Mouse (Mus musculus) CD4-positive naive resting alpha-beta T cell, adult 57 days (primary cell): ENCODE measurements around the gene Calr4. TPM values are rescaled to one million over a fixed set of nuclear protein-coding genes. Genes with fewer than 3 reads are reported as not detected.

Source experiments
- total RNA-seq: library from RNA; stranded (reverse); gene quantifications from one replicate; pipeline ENCODE4 v1.2.4, GENCODE M21; 2023

The Calr4 gene
- not detected for total RNA-seq

DNA sequence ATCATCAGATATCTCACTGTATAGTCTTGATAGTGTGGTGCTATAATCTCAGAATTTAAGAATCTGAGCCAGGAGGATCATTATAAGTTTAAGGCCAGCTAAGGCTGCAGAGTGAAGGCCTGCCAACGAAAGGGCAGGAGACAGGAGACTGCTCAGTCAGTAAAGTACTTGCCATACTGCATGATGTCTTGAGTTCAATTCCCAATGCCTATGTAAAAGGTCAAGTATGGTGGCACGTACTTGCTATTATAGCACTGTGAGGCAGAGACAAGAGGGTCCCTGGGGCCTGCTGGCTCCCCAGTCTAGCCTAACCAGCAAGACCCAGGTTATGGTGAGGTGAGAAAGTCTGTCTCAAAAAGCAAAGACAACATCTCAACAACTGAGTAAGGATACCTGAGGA lies at the start of gene Calr4:
Calr4 (plus strand) TSS at position 301 of the 400 bp plus-strand sequence.

DNA sequence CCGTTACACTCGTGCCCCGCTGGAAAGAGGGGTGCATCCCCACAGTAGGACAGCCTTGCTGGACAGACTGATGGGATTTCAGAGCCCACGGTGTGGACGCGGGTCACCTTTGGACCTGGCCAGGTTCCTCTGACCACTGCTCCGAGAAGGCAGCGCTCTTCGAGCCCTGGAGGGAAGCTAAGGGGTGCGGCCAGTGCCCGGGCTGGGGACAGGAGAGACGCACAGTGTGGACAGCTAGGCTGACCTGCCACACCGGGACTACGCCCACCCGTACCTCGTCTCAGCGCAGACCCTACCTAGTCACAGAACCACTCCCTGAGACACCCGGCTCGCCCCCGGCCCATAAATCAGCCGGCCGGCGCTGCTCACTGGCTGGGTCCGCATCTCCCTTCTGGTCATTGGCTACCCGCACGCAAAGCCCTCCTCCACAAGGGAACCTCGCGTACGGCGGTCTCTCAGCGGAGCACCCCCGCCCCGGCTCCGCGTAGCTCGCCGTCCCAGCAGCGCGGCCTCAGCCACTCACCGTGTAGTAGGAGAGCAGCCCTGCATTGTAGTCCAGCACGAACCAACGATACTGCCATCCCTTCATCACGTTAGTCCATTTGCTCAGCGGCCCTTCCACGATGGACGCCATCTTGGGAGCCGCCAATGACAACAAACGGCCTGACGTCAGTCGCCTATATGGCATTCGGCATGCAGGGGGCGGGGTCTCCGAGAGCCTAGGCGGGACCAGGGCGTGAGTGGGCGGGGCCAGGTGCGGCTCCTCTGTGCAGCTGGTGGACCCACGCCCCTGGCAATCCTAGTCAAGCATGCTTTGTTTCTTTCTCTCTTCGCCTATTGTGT lies 32.5 kb upstream of the Calr4 start, which contains the start of gene Osbpl9:
Osbpl9 (minus strand) TSS at position 691 of the 843 bp plus-strand sequence.

DNA sequence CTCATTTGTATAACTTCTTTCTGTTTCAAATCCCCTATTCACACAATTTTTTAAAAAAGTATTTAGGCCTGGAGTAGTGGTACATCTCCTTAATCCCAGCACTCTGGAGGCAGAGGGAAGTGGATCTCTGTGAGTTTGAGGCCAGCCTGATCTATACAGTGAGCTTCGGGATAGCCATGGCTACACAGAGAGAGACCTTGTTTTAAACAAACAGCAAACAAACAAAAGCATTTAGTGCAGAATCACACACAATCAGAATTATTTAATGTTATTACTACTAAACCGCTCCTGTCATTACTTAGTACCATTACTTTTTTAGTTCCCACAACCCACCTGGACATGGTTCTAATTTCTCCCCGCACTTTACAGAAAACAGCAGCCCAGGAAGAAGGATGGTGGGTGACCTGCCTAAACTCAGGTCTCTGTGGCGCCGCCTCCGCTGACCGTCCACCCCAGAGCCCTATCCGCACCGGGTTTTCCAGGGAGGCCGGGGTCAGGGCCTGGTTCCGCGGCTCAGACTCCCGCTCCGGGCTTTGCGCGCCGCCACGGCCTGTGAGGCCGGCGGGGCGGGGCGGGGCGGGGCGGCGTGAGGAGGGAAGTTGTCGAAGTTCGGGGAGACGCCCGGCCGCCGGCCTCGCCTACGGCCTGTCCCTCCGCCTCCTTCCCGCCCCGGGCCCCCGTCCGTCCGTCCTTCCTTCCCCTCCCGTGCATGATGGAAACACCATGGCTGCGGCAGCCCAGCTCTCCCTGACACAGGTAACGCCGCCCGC lies 45.6 kb downstream of the Calr4 start, which contains the start of gene Eps15:
Eps15 (plus strand) TSS at position 580 of the 770 bp plus-strand sequence.

Other genes with a start within 250 kb of the Calr4 start
- 188 TPM for gene Nrd1, start 233.8 kb upstream of the Calr4 start, total RNA-seq
- gene Osbpl9, start 32.2 kb upstream of the Calr4 start, total RNA-seq: 166 TPM
- gene Eps15, start 45.8 kb downstream of the Calr4 start, total RNA-seq: 97.9 TPM
- gene Ttc39a, start 172.1 kb downstream of the Calr4 start, total RNA-seq: not detected